ENCODE assay signal across 17 mouse cellular contexts in the genomic region with DNA sequence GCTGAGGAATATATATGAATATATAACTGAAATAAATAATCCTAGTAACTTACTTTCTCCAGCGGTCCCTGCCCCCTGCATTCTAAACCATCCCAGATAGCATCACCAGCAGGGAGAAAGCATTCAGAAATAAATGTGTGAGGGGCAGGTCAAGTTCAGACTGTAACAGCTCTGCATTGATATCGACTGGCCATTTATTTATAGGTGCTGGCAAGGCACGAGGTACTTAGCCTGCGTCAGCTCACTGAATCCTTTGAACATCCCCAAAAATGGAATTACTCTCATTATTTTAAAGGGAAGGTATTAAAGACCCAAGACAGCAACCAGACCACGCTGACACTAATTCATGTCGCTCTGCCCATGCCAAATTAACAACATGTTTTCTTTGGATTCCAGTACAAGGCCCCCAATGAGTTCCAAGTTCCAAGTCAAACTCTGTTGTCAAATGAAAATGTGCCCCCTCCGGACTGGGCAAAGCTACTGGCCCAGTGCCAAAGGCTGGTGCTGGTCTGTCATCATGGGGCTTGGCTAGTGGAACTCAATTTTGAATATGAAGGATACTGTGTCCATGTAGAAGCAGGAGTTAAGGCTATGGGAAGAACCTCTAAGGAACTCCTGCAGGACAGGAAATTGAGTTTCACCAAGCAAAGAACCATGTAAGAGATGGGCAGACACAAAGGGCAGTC.
DNase-seq lines count a peak whose midpoint lies in the region; ATAC-seq and TF ChIP-seq lines count a peak whose summit lies in the region.
"Had no signal": no experiment of that assay in that cellular context is flagged by ENCODE, and none has a peak within 500 bp of the region (broad histone marks: within the 10 kb centered on the region; RNA-seq: fewer than 3 reads in every experiment).

No protein-coding gene starts in this region.

- no peak overlapping the region for H3K4me3 ChIP-seq in heart, embryonic 13.5 days
- no peak overlapping the region for H3K4me3 ChIP-seq in heart, postnatal 0 days (ENCODE audit: low read depth, low read length)
- no peak overlapping the region for H3K4me3 ChIP-seq in heart, embryonic 11.5 days (ENCODE audit: low read depth, low read length)
- H3K4me3 ChIP-seq in midbrain, postnatal 0 days (ENCODE audit: low read depth, low read length), result no peak overlapping the region
- no peak overlapping the region for H3K4me3 ChIP-seq in midbrain, embryonic 15.5 days
- H3K4me3 ChIP-seq: embryonic facial prominence, embryonic 10.5 days; forebrain, embryonic 13.5 days; hindbrain, embryonic 15.5 days had no signal

- no peak for DNase-seq in heart, postnatal 14 days
- peak; percentile 46 for DNase-seq in heart, postnatal 0 days (ENCODE audit: low spot score)
- peak; percentile 10 for DNase-seq in midbrain, postnatal 0 days (ENCODE audit: low spot score)
- DNase-seq: adrenal gland, adult 8-10 months; adrenal gland, postnatal 36 days; cerebellum, adult 11 months; cerebellum, adult 9-10 months; forebrain, postnatal 0 days; gastrocnemius, postnatal 14 days; kidney, adult 11 months; kidney, adult 9 months had no signal

- 0 out of 2 replicates have a peak overlapping the region, but pooled peaks have one; percentile 36 for H3K27ac ChIP-seq in heart, embryonic 13.5 days (replicated peaks)
- H3K27ac ChIP-seq in heart, postnatal 0 days (ENCODE audit: low read depth), result peak overlapping the region; percentile 59
- H3K27ac ChIP-seq in heart, embryonic 11.5 days (ENCODE audit: low read depth, low read length), result no peak overlapping the region
- H3K27ac ChIP-seq in midbrain, postnatal 0 days (ENCODE audit: low read depth, low read length), result no peak overlapping the region
- H3K27ac ChIP-seq in midbrain, embryonic 15.5 days, result no peak overlapping the region
- H3K27ac ChIP-seq: embryonic facial prominence, embryonic 10.5 days; forebrain, embryonic 13.5 days; hindbrain, embryonic 15.5 days had no signal

- no peak overlapping the region for H3K9ac ChIP-seq in heart, embryonic 13.5 days
- no peak overlapping the region for H3K9ac ChIP-seq in heart, postnatal 0 days (replicated peaks; ENCODE audit: low read depth, low read length)
- H3K9ac ChIP-seq in heart, embryonic 11.5 days (ENCODE audit: low read depth, low read length), result no peak overlapping the region
- H3K9ac ChIP-seq in midbrain, postnatal 0 days (replicated peaks; ENCODE audit: low read length, poor library complexity, severe bottlenecking), result no peak overlapping the region
- no peak overlapping the region for H3K9ac ChIP-seq in midbrain, embryonic 15.5 days
- H3K9ac ChIP-seq: forebrain, embryonic 13.5 days; forebrain, postnatal 0 days; hindbrain, embryonic 15.5 days had no signal

- ATAC-seq in heart, embryonic 13.5 days (ENCODE audit: extremely low read depth, insufficient number of reproducible peaks, low FRiP score, low TSS enrichment), result no peak
- ATAC-seq in heart, postnatal 0 days (ENCODE audit: insufficient read depth, low read depth), result peak; percentile 71
- no peak for ATAC-seq in heart, embryonic 11.5 days (replicated peaks; ENCODE audit: insufficient number of reproducible peaks, low FRiP score, low TSS enrichment)
- no peak for ATAC-seq in midbrain, postnatal 0 days (ENCODE audit: low FRiP score)
- ATAC-seq in midbrain, embryonic 15.5 days (replicated peaks), result no peak
- ATAC-seq: forebrain, embryonic 13.5 days; forebrain, postnatal 0 days had no signal

- no peak overlapping the region for H3K4me2 ChIP-seq in heart, embryonic 13.5 days
- H3K4me2 ChIP-seq in heart, postnatal 0 days (ENCODE audit: low read depth, low read length), result no peak overlapping the region
- no peak overlapping the region for H3K4me2 ChIP-seq in heart, embryonic 11.5 days
- no peak overlapping the region for H3K4me2 ChIP-seq in midbrain, postnatal 0 days (ENCODE audit: low read depth, low read length, poor library complexity, severe bottlenecking)
- H3K4me2 ChIP-seq in midbrain, embryonic 15.5 days, result no peak overlapping the region
- H3K4me2 ChIP-seq: forebrain, embryonic 13.5 days; hindbrain, embryonic 15.5 days had no signal

- H3K27me3 ChIP-seq in heart, embryonic 13.5 days (replicated peaks), result no peaks in the 10 kb centered on the region
- H3K27me3 ChIP-seq in heart, postnatal 0 days (ENCODE audit: control insufficient read depth, insufficient read depth, low read length), result no peaks in the 10 kb centered on the region
- H3K27me3 ChIP-seq in heart, embryonic 11.5 days (ENCODE audit: control insufficient read depth, insufficient read depth, low read length), result no peaks in the 10 kb centered on the region
- no peaks in the 10 kb centered on the region for H3K27me3 ChIP-seq in midbrain, postnatal 0 days (ENCODE audit: insufficient read depth, low read length)
- H3K27me3 ChIP-seq in midbrain, embryonic 15.5 days (replicated peaks), result no peaks in the 10 kb centered on the region
- H3K27me3 ChIP-seq: forebrain, embryonic 13.5 days; hindbrain, embryonic 15.5 days had no signal

- H3K36me3 ChIP-seq in heart, embryonic 13.5 days, result no peaks in the 10 kb centered on the region
- no peaks in the 10 kb centered on the region for H3K36me3 ChIP-seq in heart, postnatal 0 days (replicated peaks; ENCODE audit: control insufficient read depth, insufficient read depth, low read length)
- H3K36me3 ChIP-seq in heart, embryonic 11.5 days (ENCODE audit: control insufficient read depth, insufficient read depth, low read length), result no peaks in the 10 kb centered on the region
- no peaks in the 10 kb centered on the region for H3K36me3 ChIP-seq in midbrain, postnatal 0 days (ENCODE audit: insufficient read depth, low read length)
- no peaks in the 10 kb centered on the region for H3K36me3 ChIP-seq in midbrain, embryonic 15.5 days (replicated peaks)
- H3K36me3 ChIP-seq: embryonic facial prominence, embryonic 10.5 days; hindbrain, embryonic 15.5 days had no signal

- H3K4me1 ChIP-seq in heart, embryonic 13.5 days, result peaks cover 16% of the 10 kb centered on the region
- peaks cover 7% of the 10 kb centered on the region for H3K4me1 ChIP-seq in heart, postnatal 0 days (ENCODE audit: control insufficient read depth, insufficient read depth)
- no peaks in the 10 kb centered on the region for H3K4me1 ChIP-seq in heart, embryonic 11.5 days (ENCODE audit: control insufficient read depth, insufficient read depth, low read length)
- no peaks in the 10 kb centered on the region for H3K4me1 ChIP-seq in midbrain, postnatal 0 days (ENCODE audit: insufficient read depth, low read length)
- 0 out of 2 replicates have a peak, but pooled peaks cover 2% of the 10 kb centered on the region for H3K4me1 ChIP-seq in midbrain, embryonic 15.5 days
- H3K4me1 ChIP-seq: embryonic facial prominence, embryonic 10.5 days; hindbrain, embryonic 15.5 days had no signal

- intact Hi-C loops in heart, postnatal 14 days (cut with DNase I), result no loop called here

- TF ChIP-seq EP300 in heart, postnatal 0 days (IDR thresholded peaks at IDR 0.05; ENCODE audit: low read depth), result no peak

- no peak for TF ChIP-seq CTCF in heart, postnatal 0 days (IDR thresholded peaks at IDR 0.05; ENCODE audit: low read depth)
- TF ChIP-seq CTCF in midbrain, postnatal 0 days (IDR thresholded peaks at IDR 0.05), result no peak

- no peaks in the 10 kb centered on the region for H3K9me3 ChIP-seq in heart, embryonic 13.5 days
- H3K9me3 ChIP-seq in heart, postnatal 0 days (replicated peaks; ENCODE audit: control insufficient read depth, low read length), result no peaks in the 10 kb centered on the region
- H3K9me3 ChIP-seq in heart, embryonic 11.5 days (replicated peaks; ENCODE audit: control insufficient read depth, low read length), result no peaks in the 10 kb centered on the region
- no peaks in the 10 kb centered on the region for H3K9me3 ChIP-seq in midbrain, postnatal 0 days (ENCODE audit: low read length)
- H3K9me3 ChIP-seq in midbrain, embryonic 15.5 days, result no peaks in the 10 kb centered on the region
- H3K9me3 ChIP-seq: embryonic facial prominence, embryonic 10.5 days; forebrain, embryonic 13.5 days; hindbrain, embryonic 15.5 days had no signal

- WGBS in heart, embryonic 13.5 days, result 62% methylated on average over 7 of the region's 7 CpGs
- WGBS in heart, postnatal 0 days, result 46% methylated on average over 7 of the region's 7 CpGs
- whole genome bisulfite sequencing in heart, embryonic 11.5 days (ENCODE audit: insufficient replicate concordance), result 78% methylated on average over 7 of the region's 7 CpGs
- WGBS in midbrain, postnatal 0 days, result 87% methylated on average over 7 of the region's 7 CpGs
- WGBS in midbrain, embryonic 15.5 days, result 85% methylated on average over 7 of the region's 7 CpGs

Comparison
In these comparisons a context has a peak if more than half of its experiments do, and no peak if none do; other contexts are left out.
1. H3K27ac ChIP-seq: peak in heart, embryonic 13.5 days (single experiment) and heart, postnatal 0 days (single experiment); none in heart, embryonic 11.5 days (single experiment), midbrain, postnatal 0 days (single experiment) and midbrain, embryonic 15.5 days (single experiment).
2. DNase-seq: peak in heart, postnatal 0 days (single experiment) and midbrain, postnatal 0 days (single experiment); none in heart, postnatal 14 days (0 of 2).